ENCODE assay signal across 8 mouse cellular contexts in the genomic region with DNA sequence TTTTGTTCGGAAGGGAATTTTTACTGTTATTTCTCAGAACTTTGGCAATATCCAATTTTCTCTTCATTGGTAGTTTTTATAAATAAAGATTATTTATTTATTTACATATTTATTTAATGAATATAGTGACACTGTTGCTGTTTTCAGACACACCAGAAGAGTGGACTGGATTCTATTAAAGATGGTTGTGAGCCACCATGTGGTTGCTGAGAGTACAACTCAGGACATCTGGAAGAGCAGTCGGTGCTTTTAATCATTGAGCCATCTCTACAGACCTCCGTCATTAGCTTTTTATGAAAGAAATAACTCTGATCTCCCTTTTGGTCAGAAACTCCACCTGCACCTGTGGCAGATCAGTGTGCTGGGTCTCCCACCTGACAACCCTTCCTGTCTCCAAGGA. TPM values are rescaled to one million over a fixed set of nuclear protein-coding genes. Genes with fewer than 3 reads are reported as not detected.
DNase-seq lines count a peak whose midpoint lies in the region; ATAC-seq and TF ChIP-seq lines count a peak whose summit lies in the region.
"Not testable (repeated sequence)": the region's sequence is repeated elsewhere in the genome, so short reads cannot be mapped to it uniquely, and the experiment has no call there.

No protein-coding gene starts in this region.

- TF ChIP-seq RAD21 in CH12.LX (IDR thresholded peaks at IDR 0.05; ENCODE audit: low read depth, low read length) (peak; percentile 17), MEL (IDR thresholded peaks at IDR 0.05; ENCODE audit: low read depth, low read length) (peak; percentile 13)

- TF ChIP-seq EP300 in CH12.LX (IDR thresholded peaks at IDR 0.05; ENCODE audit: low read length); ES-Bruce4 (IDR thresholded peaks at IDR 0.05; ENCODE audit: insufficient read depth, low read depth, low read length); MEL (IDR thresholded peaks at IDR 0.05; ENCODE audit: low read depth in 1 of 2, low read length in 2 of 2): not testable (repeated sequence)

- TF ChIP-seq CTCF in CH12.LX (conservative IDR thresholded peaks at IDR 0.05 in 1 of 2, IDR thresholded peaks at IDR 0.05 in 1 of 2; ENCODE audit: low read depth in 2 of 2, low read length in 2 of 2), result peak in 1 of 2 experiments; percentile 22; a peak in 2 of 4 replicates
- not testable (repeated sequence) for TF ChIP-seq CTCF in ES-Bruce4 (IDR thresholded peaks at IDR 0.05; ENCODE audit: low read depth, low read length); MEL (IDR thresholded peaks at IDR 0.05 in 2 of 3, conservative IDR thresholded peaks at IDR 0.05 in 1 of 3; ENCODE audit: control insufficient read depth in 1 of 3, insufficient read depth in 1 of 3, low read depth in 2 of 3, low read length in 3 of 3, poor library complexity in 1 of 3, severe bottlenecking in 1 of 3)
- TF ChIP-seq CTCF in intestine, postnatal 0 days (IDR thresholded peaks at IDR 0.05; ENCODE audit: low read depth), result peak; percentile 22; the same call in 1 of the 2 replicates
- peak; percentile 34 for TF ChIP-seq CTCF in layer of hippocampus, adult 2 months (conservative IDR thresholded peaks at IDR 0.05)

- not testable (repeated sequence) for DNase-seq in CH12.LX (ENCODE audit: extremely low read depth); MEL (ENCODE audit: low read depth, low spot score); layer of hippocampus, adult 2 months (ENCODE audit: low spot score in 2 of 2)
- DNase-seq in ES-CJ7 (ENCODE audit: low read depth, low spot score) (peak; percentile 55), NIH3T3 (ENCODE audit: low read depth) (peak; percentile 17), R1 (ENCODE audit: low read depth, low spot score) (peak; percentile 59)

- not testable (repeated sequence) for H3K9ac ChIP-seq in CH12.LX (ENCODE audit: insufficient read depth, low read depth); ES-Bruce4 (ENCODE audit: low read depth, poor library complexity, severe bottlenecking); MEL (ENCODE audit: control insufficient read depth, low read depth, low read length, poor library complexity, severe bottlenecking); intestine, postnatal 0 days (ENCODE audit: low read depth, low read length)

- not testable (repeated sequence) for TF ChIP-seq POLR2A in CH12.LX (IDR thresholded peaks at IDR 0.05; ENCODE audit: low read depth, low read length); ES-Bruce4 (IDR thresholded peaks at IDR 0.05; ENCODE audit: insufficient read depth, low read length); MEL (IDR thresholded peaks at IDR 0.05; ENCODE audit: control insufficient read depth in 1 of 2, insufficient read depth in 1 of 2, low read depth in 1 of 2, low read length in 2 of 2, poor library complexity in 1 of 2)

- ATAC-seq in intestine, postnatal 0 days, result not testable (repeated sequence)

- H3K4me3 ChIP-seq in CH12.LX (replicated peaks in 1 of 3; ENCODE audit: low read depth in 2 of 3, low read length in 2 of 3, poor library complexity in 1 of 3); ES-Bruce4 (ENCODE audit: low read depth, low read length); MEL (ENCODE audit: control insufficient read depth in 1 of 2, insufficient read depth in 1 of 2, low read depth in 2 of 2, low read length in 2 of 2); intestine, postnatal 0 days (ENCODE audit: low read depth, low read length); layer of hippocampus, adult 2 months: not testable (repeated sequence)

- H3K27me3 ChIP-seq in CH12.LX (replicated peaks); ES-Bruce4 (ENCODE audit: control insufficient read depth, insufficient read depth, low read length, poor library complexity, severe bottlenecking); MEL (ENCODE audit: control insufficient read depth in 1 of 2, insufficient read depth in 2 of 2, low read length in 2 of 2); intestine, postnatal 0 days (replicated peaks; ENCODE audit: control insufficient read depth, insufficient read depth, low read length): not testable (repeated sequence)

- not testable (repeated sequence) for H3K9me3 ChIP-seq in CH12.LX (replicated peaks; ENCODE audit: low read length); MEL (replicated peaks; ENCODE audit: insufficient read depth, low read length); intestine, postnatal 0 days (ENCODE audit: control insufficient read depth)
- H3K9me3 ChIP-seq in ES-Bruce4 (replicated peaks; ENCODE audit: control insufficient read depth, insufficient read depth, low read length, poor library complexity, severe bottlenecking), result peaks cover 12% of the 10 kb centered on the region

- in situ Hi-C loops in CH12.LX (cut with MboI; ENCODE audit: low pct_ligation_motif_present, low pct_unique_long_range_greater_than_20kb, low sequenced_read_pairs), result not testable (repeated sequence)

- not testable (repeated sequence) for H3K4me1 ChIP-seq in CH12.LX (ENCODE audit: control insufficient read depth in 1 of 2, insufficient read depth in 2 of 2); ES-Bruce4 (ENCODE audit: control insufficient read depth, insufficient read depth, low read length); MEL (ENCODE audit: control insufficient read depth in 1 of 2, insufficient read depth in 2 of 2, low read length in 2 of 2); intestine, postnatal 0 days (replicated peaks; ENCODE audit: control insufficient read depth, insufficient read depth, low read length)

- not testable (repeated sequence) for H3K27ac ChIP-seq in CH12.LX (ENCODE audit: insufficient read depth, low read depth); MEL (ENCODE audit: control insufficient read depth, low read depth, low read length); intestine, postnatal 0 days (ENCODE audit: low read depth, low read length); layer of hippocampus, adult 2 months
- peak overlapping the region; percentile 33 for H3K27ac ChIP-seq in ES-Bruce4 (ENCODE audit: insufficient read depth, low read length)

- not testable (repeated sequence) for H3K79me2 ChIP-seq in CH12.LX (replicated peaks; ENCODE audit: control insufficient read depth, extremely low read depth, insufficient read depth, poor library complexity, severe bottlenecking); MEL (ENCODE audit: control insufficient read depth, insufficient read depth, low read length, poor library complexity)

- dilution Hi-C loops in CH12.LX (cut with MboI; ENCODE audit: extremely low pct_ligation_motif_present, extremely low pct_unique_long_range_greater_than_20kb, low sequenced_read_pairs), result not testable (repeated sequence)

- not testable (repeated sequence) for H3K4me2 ChIP-seq in CH12.LX (ENCODE audit: insufficient read depth, low read depth, poor library complexity, severe bottlenecking); intestine, postnatal 0 days (replicated peaks; ENCODE audit: low read depth)

- 78% methylated on average over 3 of the region's 3 CpGs for WGBS in intestine, postnatal 0 days

- H3K36me3 ChIP-seq in CH12.LX (replicated peaks in 1 of 2; ENCODE audit: control insufficient read depth in 1 of 2, insufficient read depth in 1 of 2, low read length in 1 of 2); ES-Bruce4 (ENCODE audit: control insufficient read depth, insufficient read depth, low read length, poor library complexity, severe bottlenecking); MEL (ENCODE audit: control insufficient read depth in 1 of 2, insufficient read depth in 2 of 2, low read length in 2 of 2); intestine, postnatal 0 days (ENCODE audit: control insufficient read depth, insufficient read depth): not testable (repeated sequence)

RNA-seq across cellular contexts. Expression of gene Scaf8, which starts 59.4 kb away (rescaled TPM):
- total RNA-seq in CH12.LX (2012; rRNA removed), result 23.9 and 26.2 TPM in 2 replicates
- total RNA-seq in CH12.LX (2014; rRNA removed), result 30.7 and 31.8 TPM in 2 replicates
- polyA plus RNA-seq in CH12.LX (2012; ENCODE audit: insufficient read length, low read depth), result 33.5 and 47.3 TPM in 2 replicates
- polyA plus RNA-seq in ES-Bruce4 (2011; ENCODE audit: insufficient read depth, insufficient read length, low read depth, missing spikeins), result 51.5 and 55.0 TPM in 2 replicates
- 14.4 and 14.8 TPM in 2 replicates for total RNA-seq in MEL (2012; rRNA removed)
- polyA plus RNA-seq in MEL (2012; ENCODE audit: insufficient read depth in 1 of 2, insufficient read length in 2 of 2, low read depth in 1 of 2, low replicate concordance in 2 of 2, missing spikeins in 1 of 2), result 10 to 100 TPM in 1 of 2 experiments, not detected in 1; 24.6 TPM
- 8.3 and 9.4 TPM in 2 replicates for polyA plus RNA-seq in intestine, postnatal 0 days (2015; fragmentation: Nextera tagmentation; extraction: Ambion mirVana)
- 10 to 100 TPM; 61.1 to 62.4 TPM for total RNA-seq in layer of hippocampus, adult 2 months (2021)
